In the genomic region with DNA sequence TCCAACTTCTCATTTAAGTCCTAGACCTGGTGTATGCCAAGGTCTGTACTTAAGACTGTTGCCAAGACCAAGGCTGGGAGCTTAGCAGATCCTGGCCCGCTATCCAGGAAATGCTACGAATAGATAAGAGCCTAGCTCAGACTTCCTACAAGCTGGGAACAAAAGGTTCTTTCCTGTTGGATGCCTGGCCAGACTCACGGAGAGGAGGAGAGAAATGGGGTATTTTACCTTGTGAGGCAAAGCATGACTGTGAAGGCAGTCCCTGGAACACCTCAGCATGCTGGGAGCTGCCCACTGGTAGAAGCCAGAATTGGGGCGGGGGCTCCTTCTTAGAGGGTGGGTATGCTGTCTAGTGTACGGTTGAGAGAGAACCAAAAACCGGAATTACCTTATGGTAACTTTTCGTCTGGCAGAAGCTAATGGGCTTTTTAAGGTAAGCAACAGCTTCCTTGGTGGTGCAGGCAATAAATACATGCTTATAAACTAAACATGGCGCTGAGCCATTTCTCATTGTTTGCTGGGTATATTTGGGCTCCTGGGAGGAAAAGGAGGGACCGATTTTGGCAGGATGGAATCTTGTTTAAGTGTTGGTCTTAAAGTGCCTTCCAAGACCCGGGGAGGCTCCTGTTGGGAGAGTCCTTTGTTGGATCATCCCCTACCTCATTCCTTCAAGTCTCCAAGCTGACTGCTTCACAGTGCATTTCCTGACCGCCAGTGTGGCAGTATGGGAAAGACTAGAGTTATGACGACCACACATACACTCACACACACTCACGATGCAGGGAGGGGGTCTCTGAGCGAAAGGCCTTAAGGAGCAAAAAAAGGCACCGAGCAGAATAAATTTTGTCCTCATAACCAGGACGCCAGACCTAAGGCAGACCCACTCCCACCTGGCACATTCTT, we compare ENCODE assay signal across 8 mouse cellular contexts. TPM values are rescaled to one million over a fixed set of nuclear protein-coding genes. Genes with fewer than 3 reads are reported as not detected.
DNase-seq lines count a peak whose midpoint lies in the region; ATAC-seq and TF ChIP-seq lines count a peak whose summit lies in the region.

No protein-coding gene starts in this region.

- no peak overlapping the region; the same call in 1 of the 2 replicates for H3K9ac ChIP-seq in forebrain, embryonic 13.5 days
- H3K9ac ChIP-seq in hindbrain, postnatal 0 days (replicated peaks; ENCODE audit: low read length) = peak overlapping the region; percentile 65; the same call in 1 of the 2 replicates
- H3K9ac ChIP-seq in liver, postnatal 0 days (replicated peaks) = no peak overlapping the region
- peak overlapping the region; percentile 52; the same call in 1 of the 2 replicates for H3K9ac ChIP-seq in stomach, embryonic 16.5 days (ENCODE audit: low read length)

- no peak overlapping the region for H3K27ac ChIP-seq in forebrain, embryonic 13.5 days
- peak overlapping the region; percentile 77; the same call in 1 of the 2 replicates for H3K27ac ChIP-seq in hindbrain, postnatal 0 days
- H3K27ac ChIP-seq in liver, postnatal 0 days (ENCODE audit: low read depth) = no peak overlapping the region
- peak overlapping the region; percentile 92 for H3K27ac ChIP-seq in stomach, embryonic 16.5 days (ENCODE audit: low read length)

- H3K9me3 ChIP-seq in forebrain, embryonic 13.5 days (replicated peaks) = no peaks in the 10 kb centered on the region
- no peaks in the 10 kb centered on the region for H3K9me3 ChIP-seq in hindbrain, postnatal 0 days (ENCODE audit: low read length)
- no peaks in the 10 kb centered on the region for H3K9me3 ChIP-seq in liver, postnatal 0 days (ENCODE audit: low read length)
- H3K9me3 ChIP-seq in stomach, embryonic 16.5 days (replicated peaks; ENCODE audit: control insufficient read depth, low read length) = no peaks in the 10 kb centered on the region

- peak overlapping the region; percentile 62 for H3K4me3 ChIP-seq in forebrain, embryonic 13.5 days
- H3K4me3 ChIP-seq in hindbrain, postnatal 0 days (ENCODE audit: low read length) = peak overlapping the region; percentile 62
- H3K4me3 ChIP-seq in liver, postnatal 0 days (ENCODE audit: low read depth, low read length) = no peak overlapping the region
- H3K4me3 ChIP-seq in stomach, embryonic 16.5 days (replicated peaks; ENCODE audit: low read length) = peak overlapping the region; percentile 65

- whole genome bisulfite sequencing in forebrain, embryonic 13.5 days = 73% methylated on average over 16 of the region's 16 CpGs
- WGBS in hindbrain, postnatal 0 days = 66% methylated on average over 16 of the region's 16 CpGs
- 68% methylated on average over 16 of the region's 16 CpGs for WGBS in liver, postnatal 0 days (ENCODE audit: insufficient replicate concordance)
- WGBS in stomach, embryonic 16.5 days = 62% methylated on average over 16 of the region's 16 CpGs

- peak; percentile 45 for DNase-seq in adrenal gland, postnatal 10 days
- no peak for DNase-seq in adrenal gland, adult 8-10 months
- no peak for DNase-seq in hindbrain, postnatal 0 days (ENCODE audit: low spot score)
- no peak for DNase-seq in liver, postnatal 0 days
- no peak for DNase-seq in left cerebral cortex, postnatal 14 days (ENCODE audit: low spot score in 2 of 2)

- intact Hi-C loops in left cerebral cortex, postnatal 14 days (cut with DNase I) = no loop called here

- no peak for ATAC-seq in forebrain, embryonic 13.5 days
- no peak for ATAC-seq in hindbrain, postnatal 0 days
- peak; percentile 24 for ATAC-seq in liver, postnatal 0 days
- 0 out of 2 replicates have a peak, but pooled peaks have one; percentile 18 for ATAC-seq in stomach, embryonic 16.5 days (ENCODE audit: insufficient read depth, low FRiP score)
- no peak for ATAC-seq in cerebellum, adult (ENCODE audit: insufficient number of reproducible peaks, low FRiP score, low TSS enrichment)

- peak; percentile 24; the same call in 1 of the 2 replicates for TF ChIP-seq EP300 in liver, postnatal 0 days (IDR thresholded peaks at IDR 0.05; ENCODE audit: low read depth)

- 0 out of 2 replicates have a peak, but pooled peaks cover 8% of the 10 kb centered on the region for H3K27me3 ChIP-seq in forebrain, embryonic 13.5 days
- no peaks in the 10 kb centered on the region for H3K27me3 ChIP-seq in hindbrain, postnatal 0 days (ENCODE audit: insufficient read depth, low read length)
- H3K27me3 ChIP-seq in liver, postnatal 0 days (ENCODE audit: insufficient read depth, low read length) = peaks cover 16% of the 10 kb centered on the region; the same call in 1 of the 2 replicates
- no peaks in the 10 kb centered on the region; the same call in 1 of the 2 replicates for H3K27me3 ChIP-seq in stomach, embryonic 16.5 days (ENCODE audit: control insufficient read depth, insufficient read depth, low read length)

- no peak for TF ChIP-seq CTCF in hindbrain, postnatal 0 days (IDR thresholded peaks at IDR 0.05; ENCODE audit: low read depth)
- no peak for TF ChIP-seq CTCF in liver, postnatal 0 days (IDR thresholded peaks at IDR 0.05; ENCODE audit: low read depth)

- H3K4me1 ChIP-seq in forebrain, embryonic 13.5 days = peaks cover 17% of the 10 kb centered on the region
- H3K4me1 ChIP-seq in hindbrain, postnatal 0 days (ENCODE audit: insufficient read depth, low read length) = 0 out of 2 replicates have a peak, but pooled peaks cover 3% of the 10 kb centered on the region
- peaks cover 6% of the 10 kb centered on the region for H3K4me1 ChIP-seq in liver, postnatal 0 days (ENCODE audit: insufficient read depth)
- H3K4me1 ChIP-seq in stomach, embryonic 16.5 days (ENCODE audit: control insufficient read depth, insufficient read depth, low read length) = peaks cover 18% of the 10 kb centered on the region

- H3K4me2 ChIP-seq in forebrain, embryonic 13.5 days = peak overlapping the region; percentile 94
- H3K4me2 ChIP-seq in hindbrain, postnatal 0 days (ENCODE audit: low read depth, low read length) = peak overlapping the region; percentile 90
- peak overlapping the region; percentile 95 for H3K4me2 ChIP-seq in liver, postnatal 0 days (ENCODE audit: low read depth, low read length)
- peak overlapping the region; percentile 89 for H3K4me2 ChIP-seq in stomach, embryonic 16.5 days (ENCODE audit: low read depth, low read length)

- H3K36me3 ChIP-seq in forebrain, embryonic 13.5 days (ENCODE audit: poor library complexity, severe bottlenecking) = no peaks in the 10 kb centered on the region
- H3K36me3 ChIP-seq in hindbrain, postnatal 0 days (ENCODE audit: insufficient read depth, low read length) = no peaks in the 10 kb centered on the region
- no peaks in the 10 kb centered on the region for H3K36me3 ChIP-seq in liver, postnatal 0 days (replicated peaks; ENCODE audit: insufficient read depth, low read length)
- H3K36me3 ChIP-seq in stomach, embryonic 16.5 days (ENCODE audit: control insufficient read depth, insufficient read depth, low read length) = no peaks in the 10 kb centered on the region

RNA-seq across cellular contexts. Expression of gene Cyb561, which starts 8.1 kb away (rescaled TPM):
- 100 to 1,000 TPM; 123 to 140 TPM for total RNA-seq in adrenal gland, postnatal 10 days (2021)
- total RNA-seq in adrenal gland, adult 8-10 months (2022) = 100 to 1,000 TPM; 214 to 322 (median 255) TPM
- polyA plus RNA-seq in forebrain, embryonic 13.5 days (2015; fragmentation: Nextera tagmentation; extraction: Ambion mirVana) = 17.2 and 21.4 TPM in 2 replicates
- total RNA-seq in hindbrain, postnatal 0 days (2014; rRNA removed) = 45.9 and 52.9 TPM in 2 replicates
- 55.9 and 57.8 TPM in 2 replicates for polyA plus RNA-seq in hindbrain, postnatal 0 days (2015; fragmentation: Nextera tagmentation; extraction: Ambion mirVana)
- 0.89 and 0.96 TPM in 2 replicates for polyA plus RNA-seq in liver, postnatal 0 days (2015; fragmentation: Nextera tagmentation; extraction: Ambion mirVana)
- polyA plus RNA-seq in stomach, embryonic 16.5 days (2015; fragmentation: Nextera tagmentation; extraction: Ambion mirVana) = 45.6 and 54.7 TPM in 2 replicates
- 10 to 100 TPM; 64.4 to 65.2 TPM for total RNA-seq in left cerebral cortex, postnatal 14 days (2021)

RNA-seq across cellular contexts. Expression of gene Ace, which starts 22.7 kb away (rescaled TPM):
- 10 to 100 TPM; 12.9 to 15.4 TPM for total RNA-seq in adrenal gland, postnatal 10 days (2021)
- total RNA-seq in adrenal gland, adult 8-10 months (2022) = 10 to 100 TPM in 3 of 4 experiments, 1 to 10 TPM in 1; 9.4 to 22.2 (median 12.1) TPM
- polyA plus RNA-seq in forebrain, embryonic 13.5 days (2015; fragmentation: Nextera tagmentation; extraction: Ambion mirVana) = 0.57 and 0.97 TPM in 2 replicates
- total RNA-seq in hindbrain, postnatal 0 days (2014; rRNA removed) = 31.1 and 35.9 TPM in 2 replicates
- polyA plus RNA-seq in hindbrain, postnatal 0 days (2015; fragmentation: Nextera tagmentation; extraction: Ambion mirVana) = 10.3 and 11.1 TPM in 2 replicates
- 0.07 and 0.09 TPM in 2 replicates for polyA plus RNA-seq in liver, postnatal 0 days (2015; fragmentation: Nextera tagmentation; extraction: Ambion mirVana)
- polyA plus RNA-seq in stomach, embryonic 16.5 days (2015; fragmentation: Nextera tagmentation; extraction: Ambion mirVana) = 3.3 and 3.5 TPM in 2 replicates
- 10 to 100 TPM in 1 of 2 experiments, 1 to 10 TPM in 1; 9.7 to 10.5 TPM for total RNA-seq in left cerebral cortex, postnatal 14 days (2021)

RNA-seq across cellular contexts. Expression of gene Ace3, which starts 49.5 kb away (rescaled TPM):
- total RNA-seq in adrenal gland, postnatal 10 days (2021) = not detected
- total RNA-seq in adrenal gland, adult 8-10 months (2022) = not detected
- polyA plus RNA-seq in forebrain, embryonic 13.5 days (2015; fragmentation: Nextera tagmentation; extraction: Ambion mirVana) = not detected in 2 replicates
- not detected in 2 replicates for total RNA-seq in hindbrain, postnatal 0 days (2014; rRNA removed)
- polyA plus RNA-seq in hindbrain, postnatal 0 days (2015; fragmentation: Nextera tagmentation; extraction: Ambion mirVana) = not detected in 2 replicates
- polyA plus RNA-seq in liver, postnatal 0 days (2015; fragmentation: Nextera tagmentation; extraction: Ambion mirVana) = not detected in 2 replicates
- not detected in 2 replicates for polyA plus RNA-seq in stomach, embryonic 16.5 days (2015; fragmentation: Nextera tagmentation; extraction: Ambion mirVana)
- not detected for total RNA-seq in left cerebral cortex, postnatal 14 days (2021)

Comparison
In these comparisons a context has a peak if more than half of its experiments do, and no peak if none do; other contexts are left out.
1. ATAC-seq: peak in liver, postnatal 0 days (single experiment) and stomach, embryonic 16.5 days (single experiment); none in forebrain, embryonic 13.5 days (single experiment), hindbrain, postnatal 0 days (single experiment) and cerebellum, adult (single experiment).
2. H3K27ac ChIP-seq: peak in hindbrain, postnatal 0 days (single experiment) and stomach, embryonic 16.5 days (single experiment); none in forebrain, embryonic 13.5 days (single experiment) and liver, postnatal 0 days (single experiment).
3. H3K9ac ChIP-seq: peak in hindbrain, postnatal 0 days (single experiment) and stomach, embryonic 16.5 days (single experiment); none in forebrain, embryonic 13.5 days (single experiment) and liver, postnatal 0 days (single experiment).
4. Peak in every context shown above with its lines, with median percentiles within 50 percentile points of each other: H3K4me2 ChIP-seq.